Mouse (Mus musculus) layer of hippocampus, adult 18-20 months (tissue): ENCODE data around the gene Rabggtb. TPM values are rescaled to one million over a fixed set of nuclear protein-coding genes. Genes with fewer than 3 reads are reported as not detected.

ENCODE experiments used
- DNase-seq, 2 experiments: peaks; one replicate each; pipeline ENCODE4 v3.0.0; 2022; ENCODE audit warnings: low spot score in 2 of 2
- long read RNA-seq: library from polyadenylated mRNA; stranded (forward); transcript quantifications from one replicate; pipeline ENCODE4 v2.0.0, GENCODE M21; 2021
- total RNA-seq, 2 experiments: library from RNA; stranded (reverse); gene quantifications; 2 replicates each; pipeline ENCODE4 v1.2.3; 2021

Gene Rabggtb
- total RNA-seq, result 10 to 100 TPM; 69.4 to 71.1 TPM
- long read RNA-seq, transcript Rabggtb-201 (9 exons, 1,381 nt), result major isoform, 30 of 45 reads
- long read RNA-seq, partial matches to known transcripts, result 4 of 45 reads
- long read RNA-seq, other reads (novel, unspliced or antisense), result 8 of 45 reads

- DNase-seq, result peak; percentile 94 to 97
Observed at GRCm38 (mm10) chr3:153912546-153913509, at the start of gene Rabggtb. Rabggtb (minus strand) TSS chr3:153913009.

GRCm38 (mm10) chr3:153961632-153962389 lies 49.0 kb upstream of the Rabggtb start:
- no peak for DNase-seq

DNA sequence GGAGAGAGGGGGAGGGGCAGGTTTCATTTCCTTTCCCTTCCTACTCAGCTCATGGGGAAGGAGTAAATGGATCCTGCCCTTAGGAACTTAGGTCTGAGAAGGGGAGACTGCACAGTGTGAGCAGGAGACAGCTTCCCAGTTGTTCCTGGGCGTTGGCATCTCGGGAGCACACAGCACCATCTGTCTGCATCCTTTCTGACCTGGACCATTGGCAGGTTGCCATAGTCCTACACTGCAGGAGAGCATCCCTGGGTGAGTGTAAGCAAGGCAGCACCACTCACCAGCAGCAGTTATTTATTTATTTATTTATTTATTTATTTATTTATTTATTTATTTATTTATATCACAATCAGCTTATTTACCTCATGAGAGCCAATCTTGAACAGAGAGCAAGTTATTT lies 48.1 kb upstream of the Rabggtb start:
- no peak for DNase-seq

- no peak for DNase-seq
Observed at GRCm38 (mm10) chr3:153959731-153960207, 47.0 kb upstream of the Rabggtb start.

DNA sequence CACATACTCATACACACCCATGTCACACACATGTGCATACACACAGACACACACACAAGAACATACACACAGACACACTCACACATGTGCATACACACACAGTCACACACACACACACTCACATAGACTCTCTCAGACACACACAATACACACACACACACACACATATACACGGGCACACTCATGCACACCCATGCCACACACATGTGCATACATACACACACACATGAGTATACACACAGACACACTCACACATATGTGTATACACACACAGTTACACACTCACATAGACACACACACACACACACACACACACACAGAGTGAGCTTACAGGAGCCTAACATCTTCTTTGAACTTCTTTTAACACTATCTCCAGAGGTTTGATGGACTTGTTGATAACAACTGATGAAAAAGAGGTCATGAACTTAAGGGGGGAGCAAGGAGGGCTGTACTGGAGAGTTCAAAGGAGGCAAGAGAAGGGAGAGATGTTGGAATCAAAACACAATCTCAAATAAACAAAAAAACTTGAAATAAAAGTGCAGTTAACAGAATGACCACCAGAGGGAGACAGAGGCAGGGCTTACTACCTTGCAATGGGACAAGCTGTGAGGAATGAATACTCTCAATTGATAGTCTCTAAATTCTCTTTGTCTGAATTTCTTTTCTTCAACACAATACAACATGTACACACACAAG lies 46.4 kb upstream of the Rabggtb start:
- DNase-seq, result peak in 1 of 2 experiments; percentile 67

- no peak for DNase-seq
Observed at GRCm38 (mm10) chr3:153957916-153958315, 45.1 kb upstream of the Rabggtb start.

DNA sequence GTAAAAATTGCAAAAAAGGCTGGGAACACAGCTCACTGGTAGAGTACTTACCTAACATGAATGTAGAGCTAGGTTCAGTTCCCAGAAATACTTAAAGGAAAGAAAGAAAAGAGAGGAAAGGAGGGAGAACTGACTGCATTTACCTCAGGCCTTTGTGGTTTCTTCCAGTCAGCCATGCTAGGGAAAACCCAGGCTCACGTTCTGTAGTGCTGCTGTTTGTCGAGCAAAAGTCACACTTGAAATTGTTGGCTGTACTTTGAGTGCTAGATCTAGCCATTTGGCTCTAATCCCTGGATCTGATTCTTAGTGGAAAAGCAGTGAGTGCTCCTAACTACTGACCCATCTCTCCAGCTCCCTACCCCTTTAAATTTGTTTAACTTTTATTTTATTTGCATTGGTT lies 35.4 kb upstream of the Rabggtb start:
- no peak for DNase-seq

- DNase-seq, result no peak
Observed at GRCm38 (mm10) chr3:153947271-153947670, 34.5 kb upstream of the Rabggtb start.

DNA sequence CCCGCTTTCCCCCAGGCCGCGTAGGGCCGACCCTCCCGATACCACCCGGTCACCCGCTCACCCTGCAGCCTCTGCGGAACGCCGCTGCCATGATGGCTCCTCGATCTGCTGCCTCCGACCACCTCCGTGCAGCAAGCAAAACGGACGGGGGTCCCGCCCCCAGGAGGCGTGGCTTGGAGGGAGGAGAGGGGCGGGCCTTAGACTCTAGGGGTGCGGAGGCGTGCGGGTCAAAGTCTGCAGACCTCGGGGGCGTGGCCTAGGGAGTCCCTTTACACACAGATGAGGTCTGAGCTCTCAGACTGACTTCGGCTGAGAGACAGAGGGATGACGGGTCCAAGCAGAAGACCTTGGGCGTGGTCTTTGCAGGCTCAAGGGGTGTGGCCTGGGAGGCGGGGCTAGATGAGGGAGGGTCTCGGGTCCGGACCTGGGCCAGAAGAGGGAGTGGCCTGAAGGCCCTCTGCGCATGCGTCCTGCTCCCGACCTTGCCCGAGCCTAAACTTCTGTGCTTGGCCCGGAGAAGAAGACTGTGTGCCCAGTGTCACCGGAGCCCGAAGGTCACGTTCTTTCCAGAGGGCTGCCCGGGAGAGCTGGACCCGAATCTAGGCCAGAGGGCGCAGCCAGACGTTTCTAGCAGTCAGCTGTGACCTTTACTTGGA lies 31.7 kb upstream of the Rabggtb start, which contains the start of gene Acadm:
Acadm (minus strand) TSS at position 298 of the 656 bp plus-strand sequence.
- DNase-seq, result peak; percentile 89 to 95

DNA sequence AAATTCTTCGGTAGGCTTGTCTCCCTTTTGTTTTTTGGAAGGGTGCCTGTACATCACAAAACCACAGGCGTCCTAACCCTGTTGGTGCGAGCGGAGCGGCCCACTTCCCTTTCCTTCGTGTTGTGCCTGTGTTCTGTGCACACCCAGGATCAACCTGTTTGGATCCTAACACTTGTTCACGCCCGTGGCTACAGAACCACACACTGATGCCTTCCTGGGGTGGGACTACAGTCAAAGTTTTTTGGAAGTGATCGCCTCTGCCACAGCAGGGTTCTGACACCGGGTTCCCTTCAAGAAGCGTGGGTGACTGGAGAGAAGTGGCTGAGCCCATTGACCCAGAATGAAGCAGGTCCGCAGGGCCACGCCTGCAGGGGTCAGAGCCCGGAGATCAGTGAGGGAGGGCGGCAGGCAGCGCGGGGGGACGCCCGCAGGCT lies 31.1 kb upstream of the Rabggtb start:
- no peak for DNase-seq

DNA sequence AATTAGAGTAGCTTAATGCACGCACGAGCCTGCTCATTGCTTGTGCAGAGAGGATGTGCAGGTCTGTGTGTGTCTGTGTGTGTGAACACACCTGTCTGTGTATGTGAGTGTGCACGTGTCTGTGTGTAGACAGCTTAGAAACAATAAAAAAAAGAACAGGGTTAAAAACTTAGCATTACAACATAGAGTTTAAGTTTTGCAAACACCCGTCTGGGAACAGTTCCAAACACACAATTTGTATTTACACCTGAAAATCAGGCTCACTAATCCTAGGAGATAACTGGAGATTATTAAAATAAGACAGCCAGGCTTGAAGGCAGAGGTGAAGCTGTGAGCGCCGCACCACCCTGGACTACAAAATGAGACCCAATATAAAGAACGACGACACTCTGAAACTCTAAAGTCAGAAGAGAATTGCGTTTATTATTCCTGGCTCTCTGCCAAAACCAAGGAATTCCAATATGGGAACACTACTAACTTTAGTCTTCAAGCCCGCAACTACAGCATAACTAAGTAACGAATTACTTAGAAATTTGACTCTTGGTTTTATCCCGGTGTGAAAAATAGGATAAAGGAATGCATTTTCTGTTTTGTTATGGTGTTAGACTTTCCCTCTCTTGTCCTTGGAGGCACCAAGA lies 30.3 kb upstream of the Rabggtb start:
- no peak for DNase-seq

- DNase-seq, result no peak
Observed at GRCm38 (mm10) chr3:153941613-153942012, 28.8 kb upstream of the Rabggtb start.

DNA sequence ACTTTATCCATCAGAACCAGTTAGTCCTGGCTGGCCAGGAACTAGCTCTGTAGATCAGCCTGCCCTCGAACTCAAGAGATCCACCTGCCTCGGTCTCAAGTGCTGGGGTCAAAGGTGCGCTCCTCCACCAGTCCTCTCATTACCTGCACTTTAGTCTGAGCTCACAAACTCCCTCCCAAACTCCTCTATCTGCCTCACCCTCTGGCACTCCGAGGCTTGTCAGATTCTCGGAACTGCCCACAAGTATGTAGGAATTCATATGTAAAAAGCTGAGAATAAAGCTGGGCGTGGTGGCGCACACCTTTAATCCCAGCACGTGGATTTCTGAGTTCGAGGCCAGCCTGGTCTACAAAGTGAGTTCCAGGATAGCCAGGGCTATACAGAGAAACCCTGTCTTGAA lies 27.7 kb upstream of the Rabggtb start:
- DNase-seq, result no peak

- no peak for DNase-seq
Observed at GRCm38 (mm10) chr3:153940021-153940420, 27.2 kb upstream of the Rabggtb start.

- DNase-seq, result no peak
Observed at GRCm38 (mm10) chr3:153937116-153937810, 24.5 kb upstream of the Rabggtb start.

GRCm38 (mm10) chr3:153935878-153936277 lies 23.1 kb upstream of the Rabggtb start:
- no peak for DNase-seq

- DNase-seq, result no peak
Observed at GRCm38 (mm10) chr3:153932461-153932860, 19.7 kb upstream of the Rabggtb start.

DNA sequence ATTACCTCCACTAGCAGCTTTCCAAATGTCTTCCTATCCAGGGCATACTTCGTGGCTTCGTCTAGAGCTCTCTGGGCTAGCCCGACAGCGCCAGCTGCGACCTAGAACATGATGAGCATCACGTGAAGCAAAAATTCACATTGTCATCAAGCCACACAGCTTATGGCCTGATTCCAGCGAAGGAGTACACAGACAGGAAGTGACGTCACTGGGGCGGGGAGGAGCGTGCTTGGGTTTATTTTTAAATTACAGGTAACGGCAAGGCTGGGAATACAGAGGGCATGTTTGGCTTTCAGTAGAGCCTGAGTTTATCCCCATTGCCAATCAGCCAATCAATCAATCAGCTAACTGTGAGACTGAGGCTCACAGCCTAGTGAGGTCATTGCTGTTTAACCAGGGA lies 16.7 kb upstream of the Rabggtb start:
- no peak for DNase-seq

DNA sequence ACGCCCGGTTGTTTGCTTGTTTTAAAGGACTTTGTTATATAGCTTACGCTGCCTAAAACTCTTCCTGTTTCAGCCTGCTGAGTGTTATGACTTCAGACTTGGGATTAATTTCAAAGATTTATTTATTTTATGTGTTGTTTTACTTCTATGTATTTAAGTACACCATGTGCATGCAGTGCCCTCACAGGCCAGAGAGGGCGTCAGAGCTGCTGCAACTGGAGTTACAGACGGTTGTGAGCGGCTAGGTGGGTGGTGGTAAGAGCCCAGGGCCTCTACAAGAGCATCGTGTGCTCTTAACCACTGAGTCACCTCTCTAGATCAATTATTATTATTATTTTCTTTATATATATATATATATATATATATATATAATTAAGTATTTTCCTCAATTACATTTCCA lies 13.5 kb upstream of the Rabggtb start:
- DNase-seq, result no peak
